In genomic region chr1:33742903-33743302, GRCm38 (mm10) we compare ENCODE assay signal across 8 mouse cellular contexts. TPM values are rescaled to one million over a fixed set of nuclear protein-coding genes. Genes with fewer than 3 reads are reported as not detected.
DNase-seq lines count a peak whose midpoint lies in the region; ATAC-seq and TF ChIP-seq lines count a peak whose summit lies in the region.

No protein-coding gene starts in this region.

- peak; percentile 75 for ATAC-seq in erythroblast, adult 5-6 weeks (replicated peaks; ENCODE audit: low FRiP score, poor library complexity, severe bottlenecking)
- 0 out of 2 replicates have a peak, but pooled peaks have one; percentile 43 for ATAC-seq in liver, embryonic 14.5 days (ENCODE audit: insufficient read depth)

- TF ChIP-seq POLR2A in ES-Bruce4 (IDR thresholded peaks at IDR 0.05; ENCODE audit: insufficient read depth, low read length) = no peak

- no peak for TF ChIP-seq EP300 in ES-Bruce4 (IDR thresholded peaks at IDR 0.05; ENCODE audit: insufficient read depth, low read depth, low read length)
- no peak for TF ChIP-seq EP300 in liver, embryonic 14.5 days (IDR thresholded peaks at IDR 0.05; ENCODE audit: low read depth)

- H3K9me3 ChIP-seq in ES-Bruce4 (replicated peaks; ENCODE audit: control insufficient read depth, insufficient read depth, low read length, poor library complexity, severe bottlenecking) = no peaks in the 10 kb centered on the region
- no peaks in the 10 kb centered on the region for H3K9me3 ChIP-seq in liver, embryonic 14.5 days (ENCODE audit: control insufficient read depth, low read length)
- H3K9me3 ChIP-seq in heart, embryonic 10.5 days = no peaks in the 10 kb centered on the region

- H3K9ac ChIP-seq in ES-Bruce4 (ENCODE audit: low read depth, poor library complexity, severe bottlenecking) = no peak overlapping the region
- no peak overlapping the region for H3K9ac ChIP-seq in liver, embryonic 14.5 days (replicated peaks)

- no peak overlapping the region for H3K4me3 ChIP-seq in ES-Bruce4 (ENCODE audit: low read depth, low read length)
- no peak overlapping the region for H3K4me3 ChIP-seq in liver, embryonic 14.5 days (ENCODE audit: insufficient read depth in 1 of 2, low read depth in 2 of 2, low read length in 2 of 2)
- no peak overlapping the region for H3K4me3 ChIP-seq in heart, embryonic 10.5 days

- H3K27ac ChIP-seq in ES-Bruce4 (ENCODE audit: insufficient read depth, low read length) = no peak overlapping the region
- no peak overlapping the region for H3K27ac ChIP-seq in liver, embryonic 14.5 days
- H3K27ac ChIP-seq in heart, embryonic 10.5 days = no peak overlapping the region

- H3K4me2 ChIP-seq in liver, embryonic 14.5 days (ENCODE audit: low read depth) = no peak overlapping the region

- H3K27me3 ChIP-seq in ES-Bruce4 (ENCODE audit: control insufficient read depth, insufficient read depth, low read length, poor library complexity, severe bottlenecking) = no peaks in the 10 kb centered on the region
- H3K27me3 ChIP-seq in liver, embryonic 14.5 days (ENCODE audit: control insufficient read depth, insufficient read depth, low read length) = no peaks in the 10 kb centered on the region
- H3K27me3 ChIP-seq in heart, embryonic 10.5 days (ENCODE audit: insufficient read depth, poor library complexity, severe bottlenecking) = no peaks in the 10 kb centered on the region

- no peaks in the 10 kb centered on the region for H3K4me1 ChIP-seq in ES-Bruce4 (ENCODE audit: control insufficient read depth, insufficient read depth, low read length)
- no peaks in the 10 kb centered on the region for H3K4me1 ChIP-seq in liver, embryonic 14.5 days (replicated peaks; ENCODE audit: control insufficient read depth in 2 of 2, insufficient read depth in 2 of 2, low read length in 1 of 2)
- H3K4me1 ChIP-seq in heart, embryonic 10.5 days = no peaks in the 10 kb centered on the region

- 17% methylated on average over 8 of the region's 8 CpGs for WGBS in liver, embryonic 14.5 days (ENCODE audit: insufficient replicate concordance)
- WGBS in heart, embryonic 10.5 days = 20% methylated on average over 8 of the region's 8 CpGs

- peak; percentile 96 for TF ChIP-seq CTCF in ES-Bruce4 (IDR thresholded peaks at IDR 0.05; ENCODE audit: low read depth, low read length)
- TF ChIP-seq CTCF in liver, embryonic 14.5 days (IDR thresholded peaks at IDR 0.05; ENCODE audit: low read depth) = peak; percentile 97

- DNase-seq in heart, postnatal 4 days = peak; percentile 40
- DNase-seq in heart, adult 18-20 months = no peak
- peak; percentile 58 for DNase-seq in 3T3-L1 (ENCODE audit: low read depth, low spot score)
- no peak for DNase-seq in liver, embryonic 14.5 days (ENCODE audit: low read depth in 3 of 3, low spot score in 3 of 3)
- DNase-seq in thymus, postnatal 14 days = peak; percentile 49
- no peak for DNase-seq in heart, embryonic 10.5 days (ENCODE audit: low spot score)

- H3K36me3 ChIP-seq in ES-Bruce4 (ENCODE audit: control insufficient read depth, insufficient read depth, low read length, poor library complexity, severe bottlenecking) = peaks cover 10% of the 10 kb centered on the region
- peaks cover 15% of the 10 kb centered on the region for H3K36me3 ChIP-seq in liver, embryonic 14.5 days (replicated peaks; ENCODE audit: control insufficient read depth, insufficient read depth, low read depth)
- peaks cover 54% of the 10 kb centered on the region for H3K36me3 ChIP-seq in heart, embryonic 10.5 days

RNA-seq across cellular contexts. Expression of gene Bag2, which starts 14.7 kb away (rescaled TPM):
- total RNA-seq in heart, postnatal 4 days (2021) = 10 to 100 TPM; 62.7 to 67.7 TPM
- 10 to 100 TPM; 34.4 to 39.9 TPM for total RNA-seq in heart, adult 18-20 months (2021)
- polyA plus RNA-seq in ES-Bruce4 (2011; ENCODE audit: insufficient read depth, insufficient read length, low read depth, missing spikeins) = 14.6 and 17.1 TPM in 2 replicates
- 10.8 and 17.6 TPM in 2 replicates for total RNA-seq in erythroblast, adult 5-6 weeks (2015; ENCODE audit: low replicate concordance)
- 7.1 and 9.0 TPM in 2 replicates for total RNA-seq in erythroblast, adult 5-6 weeks (2017; ENCODE audit: low replicate concordance)
- polyA plus RNA-seq in liver, embryonic 14.5 days (2012; rRNA removed) = 27.5 and 30.2 TPM in 2 replicates
- polyA plus RNA-seq in liver, embryonic 14.5 days (2014; fragmentation: Nextera tagmentation; extraction: Ambion mirVana) = 45.4 and 45.9 TPM in 2 replicates
- 104 and 115 TPM in 2 replicates for polyA plus RNA-seq in heart, embryonic 10.5 days (2016; fragmentation: Nextera tagmentation; extraction: Ambion mirVana)

RNA-seq across cellular contexts. Expression of gene Rab23, which starts 23.2 kb away (rescaled TPM):
- 10 to 100 TPM; 19.0 to 19.6 TPM for total RNA-seq in heart, postnatal 4 days (2021)
- total RNA-seq in heart, adult 18-20 months (2021) = 10 to 100 TPM in 1 of 2 experiments, 1 to 10 TPM in 1; 7.8 to 10.4 TPM
- polyA plus RNA-seq in ES-Bruce4 (2011; ENCODE audit: insufficient read depth, insufficient read length, low read depth, missing spikeins) = 43.6 and 46.8 TPM in 2 replicates
- 0.63 and 1.2 TPM in 2 replicates for total RNA-seq in erythroblast, adult 5-6 weeks (2015; ENCODE audit: low replicate concordance)
- total RNA-seq in erythroblast, adult 5-6 weeks (2017; ENCODE audit: low replicate concordance) = 5.5 TPM in 1 of 2 replicates, not detected in the other
- polyA plus RNA-seq in liver, embryonic 14.5 days (2012; rRNA removed) = 2.1 and 2.5 TPM in 2 replicates
- 2.9 and 3.8 TPM in 2 replicates for polyA plus RNA-seq in liver, embryonic 14.5 days (2014; fragmentation: Nextera tagmentation; extraction: Ambion mirVana)
- polyA plus RNA-seq in heart, embryonic 10.5 days (2016; fragmentation: Nextera tagmentation; extraction: Ambion mirVana) = 16.1 and 18.1 TPM in 2 replicates

Comparison
In these comparisons a context has a peak if more than half of its experiments do, and no peak if none do; other contexts are left out.
1. DNase-seq: peak in heart, postnatal 4 days (single experiment), 3T3-L1 (single experiment) and thymus, postnatal 14 days (single experiment); none in heart, adult 18-20 months (0 of 2), liver, embryonic 14.5 days (0 of 3) and heart, embryonic 10.5 days (single experiment).